Mouse (Mus musculus): ENCODE measurements around the gene Tex101. TPM values are rescaled to one million over a fixed set of nuclear protein-coding genes. Genes with fewer than 3 reads are reported as not detected.
"Not testable (repeated sequence)": the region's sequence is repeated elsewhere in the genome, so short reads cannot be mapped to it uniquely, and the experiment has no call there.

Gene Tex101
- not detected for total RNA-seq (2021)
- long read RNA-seq, experiment 1 = 0 reads
- long read RNA-seq, experiment 2 = 0 reads

DNA sequence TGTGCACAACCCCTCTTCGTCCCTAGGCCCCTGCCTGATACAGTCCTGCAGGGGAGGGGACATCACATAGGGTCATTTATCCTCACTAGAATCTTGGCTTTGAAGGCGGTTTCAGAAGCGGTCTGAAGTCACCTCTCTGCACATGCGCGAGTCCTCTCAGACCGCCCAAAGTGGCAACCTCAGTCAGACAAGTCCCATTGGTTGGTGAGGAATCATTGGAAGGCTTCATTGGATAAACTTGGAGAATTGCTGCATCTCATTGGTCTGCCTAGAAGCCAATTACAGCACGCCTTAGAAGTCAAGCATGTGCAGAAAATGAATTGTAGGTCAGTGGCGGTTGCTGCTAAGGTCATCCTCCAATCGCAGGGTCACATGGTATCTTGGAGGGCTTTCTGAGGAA, at the start of gene Tex101:
TSS of gene Tex101 (minus strand) at position 101 of the 400 bp plus-strand sequence.
- TF ChIP-seq CTCF (IDR thresholded peaks at IDR 0.05) = no peak
- intact Hi-C loops (cut with DNase I) = no loop called here
- H3K27ac ChIP-seq = no peak within 1 kb of the TSS
- no peak for DNase-seq (ENCODE audit: extremely low spot score in 1 of 2, low spot score in 2 of 2)
- H3K4me3 ChIP-seq = no peak within 1 kb of the TSS

DNA sequence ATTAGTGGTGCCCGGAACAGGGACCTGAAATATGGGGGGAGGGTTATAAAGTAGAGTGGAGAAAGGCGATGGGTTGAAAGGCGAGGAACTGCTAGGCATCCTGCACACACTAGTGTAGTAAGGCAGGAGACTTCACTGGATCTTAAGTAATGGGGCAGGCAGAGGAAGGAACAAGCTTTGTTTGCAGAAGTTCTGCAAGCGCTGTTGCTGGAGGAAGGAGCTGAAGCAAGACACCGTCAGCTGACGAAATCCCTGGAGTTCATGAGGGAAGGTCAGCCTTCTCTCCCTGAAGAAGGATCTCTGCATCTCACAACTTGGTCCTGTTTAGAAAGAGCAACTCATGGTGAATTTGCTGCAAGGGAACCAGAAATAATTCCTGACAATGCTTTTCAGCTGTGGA, 38.6 kb upstream of the Tex101 start:
- no peak overlapping the region for H3K27ac ChIP-seq
- DNase-seq (ENCODE audit: extremely low spot score in 1 of 2, low spot score in 2 of 2) = no peak
- intact Hi-C loops (cut with DNase I) = no loop called here
- no peak overlapping the region for H3K4me3 ChIP-seq
- TF ChIP-seq CTCF (IDR thresholded peaks at IDR 0.05) = no peak

DNA sequence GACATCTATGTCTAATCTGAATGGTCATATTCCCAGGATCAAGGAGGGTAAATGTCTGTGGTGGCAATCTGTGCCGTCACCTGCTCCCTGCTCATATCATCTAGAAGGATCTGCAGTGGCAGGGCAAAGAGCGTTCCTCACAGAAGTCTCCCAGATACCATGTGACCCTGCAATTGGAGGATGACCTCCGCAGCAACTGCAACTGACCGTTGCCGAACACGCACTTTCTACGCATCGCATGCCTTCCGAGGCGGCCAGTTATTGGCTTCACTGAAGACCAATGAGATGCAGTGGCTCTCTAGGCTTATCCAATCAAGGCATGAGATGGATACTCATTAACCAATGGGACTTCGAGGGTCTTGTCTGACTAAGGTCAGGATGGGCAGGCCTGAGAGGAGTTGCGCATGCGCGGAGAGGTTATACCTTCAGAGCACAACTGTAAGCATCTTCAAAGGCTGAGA, 32.4 kb upstream of the Tex101 start, which contains the start of gene BC049730:
TSS of gene BC049730 (plus strand) at position 411 of the 461 bp plus-strand sequence.
- H3K27ac ChIP-seq = no peak within 1 kb of the TSS
- no peak within 1 kb of the TSS for H3K4me3 ChIP-seq
- TF ChIP-seq CTCF (IDR thresholded peaks at IDR 0.05) = no peak
- intact Hi-C loops (cut with DNase I) = no loop called here
- DNase-seq (ENCODE audit: extremely low spot score in 1 of 2, low spot score in 2 of 2) = no peak

DNA sequence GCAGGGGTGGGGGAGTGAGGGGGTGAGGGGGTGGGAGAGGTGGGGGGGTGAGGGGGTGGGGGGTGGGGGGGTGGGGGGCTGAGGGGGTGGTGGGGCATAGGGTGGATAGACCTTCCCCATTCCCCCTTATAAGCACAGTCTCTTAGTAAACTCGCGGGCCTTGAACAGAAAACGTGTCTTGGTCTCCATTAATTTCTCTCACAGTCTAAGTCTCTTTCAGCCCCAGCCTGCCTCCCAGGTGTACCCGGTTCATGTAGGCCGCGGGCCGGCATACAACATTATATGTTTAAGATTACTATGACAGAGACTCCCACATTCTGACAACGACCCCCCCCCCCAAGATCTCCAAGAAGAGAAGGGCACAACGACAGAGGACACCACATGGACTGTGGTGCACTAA, 26.4 kb upstream of the Tex101 start:
- H3K27ac ChIP-seq; intact Hi-C loops (cut with DNase I); H3K4me3 ChIP-seq; DNase-seq (ENCODE audit: extremely low spot score in 1 of 2, low spot score in 2 of 2): not testable (repeated sequence)

DNA sequence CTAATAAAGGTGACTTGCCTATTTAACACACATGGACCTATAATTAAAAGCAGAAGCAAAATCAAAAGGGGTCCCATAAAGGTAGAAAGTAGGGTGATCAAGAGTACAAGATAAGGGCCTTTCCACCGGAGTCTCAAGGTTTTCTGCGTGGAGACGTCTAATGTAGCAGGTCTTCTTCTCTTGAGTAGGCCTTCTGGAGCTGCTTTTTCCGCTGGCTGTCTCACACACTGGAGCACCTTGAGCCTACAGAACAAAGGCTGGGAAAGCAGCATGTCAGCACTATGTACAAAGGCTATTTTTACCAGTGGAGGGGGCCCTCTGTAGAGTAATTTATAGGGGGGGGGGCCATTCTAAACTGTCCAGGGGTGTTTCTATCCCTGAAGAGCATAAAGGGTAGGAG, 21.4 kb upstream of the Tex101 start:
- intact Hi-C loops (cut with DNase I) = not testable (repeated sequence)

DNA sequence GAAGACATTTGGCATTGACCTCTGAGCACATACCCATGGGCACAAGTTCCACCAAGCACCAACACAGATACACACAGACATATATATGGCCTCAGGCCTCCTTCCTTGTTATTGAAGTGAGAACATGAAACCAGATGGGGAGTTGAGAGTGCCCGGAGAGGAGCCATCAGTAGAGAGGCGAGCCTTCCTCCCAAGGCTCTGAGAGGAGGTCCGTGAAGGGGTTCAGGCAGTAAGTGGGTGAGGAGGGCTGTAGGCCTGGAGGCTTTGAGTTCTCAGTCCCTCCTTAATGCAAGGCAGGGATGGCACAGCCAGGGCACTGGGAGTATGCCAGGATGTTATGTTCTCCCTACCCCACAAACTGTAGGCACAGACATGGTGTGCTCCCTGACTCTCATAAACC, 16.2 kb upstream of the Tex101 start:
- not testable (repeated sequence) for H3K4me3 ChIP-seq; H3K27ac ChIP-seq; DNase-seq (ENCODE audit: extremely low spot score in 1 of 2, low spot score in 2 of 2)
- intact Hi-C loops (cut with DNase I) = loop anchor here (5.0 kb wide), 1 partner anchor 35 kb away; the partner anchor contains the start of gene Gm4763

More for the DNA sequence above, 21.4 kb upstream of the Tex101 start:
- not testable (repeated sequence) for H3K27ac ChIP-seq; H3K4me3 ChIP-seq; DNase-seq (ENCODE audit: extremely low spot score in 1 of 2, low spot score in 2 of 2)

DNA sequence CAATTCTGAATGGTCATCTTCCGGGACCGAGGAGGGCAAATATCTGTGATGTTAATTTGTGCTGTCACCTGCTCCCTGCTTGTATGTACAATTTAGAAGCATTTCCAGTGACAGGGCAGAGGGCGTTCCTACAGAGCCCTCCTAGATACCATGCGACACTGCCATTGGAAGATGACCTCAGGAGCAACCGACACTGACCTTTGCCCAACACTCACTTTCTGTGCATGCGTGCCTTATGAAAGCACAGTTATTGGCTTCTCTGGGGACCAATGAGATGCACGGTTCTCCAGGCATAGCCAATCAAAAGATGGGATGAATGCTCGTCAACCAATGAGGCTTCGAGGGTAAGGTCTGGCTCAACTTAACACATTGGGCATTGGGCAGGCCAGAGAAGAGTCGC, 11.0 kb upstream of the Tex101 start:
- H3K27ac ChIP-seq; DNase-seq (ENCODE audit: extremely low spot score in 1 of 2, low spot score in 2 of 2); intact Hi-C loops (cut with DNase I); H3K4me3 ChIP-seq: not testable (repeated sequence)

DNA sequence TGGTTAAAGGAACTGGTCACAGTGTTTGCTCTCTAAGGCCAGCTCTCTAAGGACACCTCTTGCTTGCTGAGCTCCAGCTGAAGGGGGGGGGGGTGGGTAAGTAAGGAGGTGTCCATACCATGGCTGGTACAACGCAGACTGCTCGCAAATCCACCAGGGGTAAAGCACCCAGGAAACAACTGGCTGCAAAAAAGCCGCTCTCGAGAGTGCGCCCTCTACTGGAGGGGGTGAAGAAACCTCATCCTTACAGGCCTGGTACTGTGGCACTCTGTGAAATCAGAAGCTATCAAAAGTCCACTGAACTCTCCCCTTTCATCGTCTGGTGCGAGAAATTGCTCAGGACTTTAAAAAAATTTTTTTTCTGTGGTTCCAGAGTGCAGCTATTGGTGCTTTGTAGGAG, 7.6 kb upstream of the Tex101 start:
- H3K4me3 ChIP-seq; H3K27ac ChIP-seq; DNase-seq (ENCODE audit: extremely low spot score in 1 of 2, low spot score in 2 of 2); intact Hi-C loops (cut with DNase I): not testable (repeated sequence)
- peak; percentile 10; the same call in 1 of the 2 replicates for TF ChIP-seq CTCF (IDR thresholded peaks at IDR 0.05)

DNA sequence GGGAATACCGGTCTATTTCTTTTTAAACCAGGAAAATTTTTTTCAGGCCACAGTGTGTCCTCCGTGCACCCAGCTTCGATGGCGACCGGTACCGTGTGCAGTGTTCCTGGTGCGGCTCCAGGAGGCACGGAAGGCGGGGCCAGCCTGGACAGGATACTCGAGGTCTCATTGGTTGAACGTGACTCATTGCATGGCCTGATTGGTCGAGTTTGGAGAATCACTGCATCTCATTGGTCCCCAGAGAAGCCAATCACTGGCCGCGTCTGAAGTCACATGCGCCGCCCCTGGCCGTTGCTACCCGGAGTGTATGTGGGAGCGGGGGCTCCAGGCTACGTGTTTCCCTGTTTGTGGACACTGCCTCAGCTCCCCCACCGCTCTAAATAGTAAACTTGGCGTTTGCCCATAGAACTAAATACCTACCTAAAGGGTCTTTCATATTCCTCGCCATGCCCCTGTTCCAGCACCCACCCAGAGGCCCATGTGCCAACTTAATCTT, 4.5 kb downstream of the Tex101 start:
- intact Hi-C loops (cut with DNase I) = loop anchor here (2.0 kb wide), 1 partner anchor 49 kb away; no protein-coding TSS in a partner anchor
- H3K27ac ChIP-seq = no peak overlapping the region
- no peak for TF ChIP-seq CTCF (IDR thresholded peaks at IDR 0.05)
- no peak for DNase-seq (ENCODE audit: extremely low spot score in 1 of 2, low spot score in 2 of 2)
- no peak overlapping the region for H3K4me3 ChIP-seq

DNA sequence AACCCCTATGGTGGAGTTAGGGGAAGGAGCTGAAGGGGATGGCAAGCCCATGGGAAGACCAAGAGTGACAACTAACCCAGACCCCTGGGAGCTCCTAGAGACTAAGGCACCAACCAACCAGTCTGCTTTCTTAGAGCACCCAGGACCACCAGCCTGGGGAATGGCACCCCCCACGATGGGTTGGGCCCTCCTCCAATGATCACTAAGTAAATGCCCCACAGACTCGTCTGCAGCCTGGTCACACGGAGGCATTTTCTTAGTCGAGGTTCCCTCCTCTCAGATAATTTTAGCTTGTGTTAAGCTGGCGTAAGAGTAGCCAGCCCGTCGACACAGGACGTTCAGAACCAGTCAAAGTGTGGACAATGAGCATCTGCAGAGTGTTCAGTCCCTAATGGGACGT, 11.5 kb downstream of the Tex101 start:
- Histone ChIP-seq H3K4me3 (no peak overlapping the region), H3K27ac (no peak overlapping the region)
- no peak for DNase-seq (ENCODE audit: extremely low spot score in 1 of 2, low spot score in 2 of 2)
- no peak for TF ChIP-seq CTCF (IDR thresholded peaks at IDR 0.05)
- intact Hi-C loops (cut with DNase I) = loop anchor here (10.0 kb wide), 2 partner anchors 120 to 190 kb away; partner anchors contain the start of genes Pinlyp and Xrcc1

DNA sequence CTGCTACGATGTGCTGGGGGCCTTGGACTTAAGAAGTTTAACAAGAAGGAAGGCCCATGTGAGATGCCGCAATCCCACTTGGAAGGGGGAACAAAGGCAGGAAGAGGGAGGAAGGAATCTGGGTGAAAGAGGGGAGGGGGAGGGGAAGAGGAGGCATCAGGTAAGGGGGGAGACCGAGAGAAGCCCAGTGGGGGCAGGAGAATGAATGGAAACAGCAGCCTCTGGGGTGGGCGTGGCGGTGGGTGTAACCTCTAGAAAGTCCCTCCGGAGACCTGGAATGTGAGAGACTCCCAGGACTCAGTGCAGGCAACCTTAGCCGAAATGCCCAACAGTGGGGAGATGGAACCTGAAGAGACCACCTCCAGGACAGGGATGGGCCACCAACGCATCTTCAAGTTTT, 12.2 kb downstream of the Tex101 start:
- intact Hi-C loops (cut with DNase I) = loop anchor here (10.0 kb wide), 2 partner anchors 120 to 190 kb away; partner anchors contain the start of genes Pinlyp and Xrcc1
- no peak for DNase-seq (ENCODE audit: extremely low spot score in 1 of 2, low spot score in 2 of 2)
- no peak overlapping the region for H3K27ac ChIP-seq
- H3K4me3 ChIP-seq = no peak overlapping the region
- no peak for TF ChIP-seq CTCF (IDR thresholded peaks at IDR 0.05)

DNA sequence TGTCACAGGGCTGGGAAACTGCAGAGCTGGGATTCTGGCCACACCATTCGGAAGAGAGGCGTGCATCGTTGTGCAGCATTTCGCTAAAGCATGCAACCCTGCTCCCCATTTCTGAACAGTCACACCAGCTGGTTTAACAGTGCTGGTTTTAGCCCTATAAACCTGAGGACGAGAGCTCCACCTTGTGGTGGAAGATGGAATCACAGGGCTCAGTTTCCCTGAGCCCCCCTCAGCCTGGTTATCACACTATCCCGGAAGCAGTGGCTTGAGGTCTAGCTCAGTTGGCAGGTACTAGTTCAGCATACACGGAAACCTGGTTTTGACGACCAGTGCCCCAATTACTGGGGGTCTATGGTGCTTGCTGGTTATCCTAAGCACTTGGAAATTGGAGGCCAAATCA, 13.9 kb downstream of the Tex101 start:
- TF ChIP-seq CTCF (IDR thresholded peaks at IDR 0.05) = peak; percentile 89
- peak; percentile 43 to 66 for DNase-seq (ENCODE audit: extremely low spot score in 1 of 2, low spot score in 2 of 2)
- Histone ChIP-seq H3K27ac (no peak overlapping the region), H3K4me3 (no peak overlapping the region)
- intact Hi-C loops (cut with DNase I) = loop anchor here (1.0 to 10.0 kb wide), 3 partner anchors 61 to 188 kb away; partner anchors contain the start of genes Pinlyp and Xrcc1
